Mouse (Mus musculus): ENCODE measurements around the gene Lrrc75a.

Lrrc75a gene

GRCm38 (mm10) chr11:62557205-62557604 lies 91.1 kb downstream of the Lrrc75a start:
- DNase-seq (ENCODE audit: low spot score in 2 of 2) = no peak

- DNase-seq (ENCODE audit: low spot score in 2 of 2) = no peak
Observed at GRCm38 (mm10) chr11:62555896-62556412, 92.4 kb downstream of the Lrrc75a start.

- no peak for DNase-seq (ENCODE audit: low spot score in 2 of 2)
Observed at GRCm38 (mm10) chr11:62554934-62555517, 93.3 kb downstream of the Lrrc75a start.

Data from spleen, postnatal 10 days (tissue).